Comparison of ENCODE assay signal across 28 mouse cellular contexts in the genomic region with DNA sequence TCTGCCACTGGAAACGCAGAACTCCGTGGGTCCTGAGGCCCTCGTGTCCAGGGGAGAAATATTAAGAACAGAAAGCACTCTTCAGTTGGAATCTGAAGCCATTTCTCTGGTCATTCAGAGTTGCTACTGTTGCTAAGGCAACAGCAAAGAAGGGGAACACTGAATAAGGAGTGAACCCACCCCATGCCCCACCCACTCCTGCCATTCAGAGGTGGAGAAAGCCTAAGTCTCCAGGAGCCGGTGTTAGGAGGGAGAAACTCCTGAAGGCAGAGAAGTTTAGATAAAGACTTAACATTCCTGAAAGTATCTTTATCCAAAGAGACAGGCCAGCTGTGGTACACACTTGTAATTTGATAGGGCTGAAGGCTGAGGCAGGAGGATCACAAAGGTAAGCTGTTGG. TPM values are rescaled to one million over a fixed set of nuclear protein-coding genes. Genes with fewer than 3 reads are reported as not detected.
DNase-seq lines count a peak whose midpoint lies in the region; ATAC-seq and TF ChIP-seq lines count a peak whose summit lies in the region.
"Had no signal": no experiment of that assay in that cellular context is flagged by ENCODE, and none has a peak within 500 bp of the region (broad histone marks: within the 10 kb centered on the region; RNA-seq: fewer than 3 reads in every experiment).

No protein-coding gene starts in this region.

- DNase-seq in forebrain, embryonic 11.5 days (ENCODE audit: low spot score) = no peak
- no peak for DNase-seq in forebrain, postnatal 0 days
- peak; percentile 84 for DNase-seq in ES-CJ7 (ENCODE audit: low read depth, low spot score)
- DNase-seq in WW6 (ENCODE audit: low read depth, low spot score) = peak; percentile 59
- DNase-seq in cerebellum, adult 11 months = no peak
- DNase-seq: adrenal gland, postnatal 10 days; cerebellum, adult 2 months; cerebellum, adult 9-11 months; cerebellum, postnatal 36 days; embryo, embryonic 11 days; gastrocnemius, postnatal 25 days; heart, adult 2 months; heart, postnatal 14 days; kidney, adult 2 months had no signal

- no peaks in the 10 kb centered on the region for H3K4me1 ChIP-seq in forebrain, embryonic 11.5 days (replicated peaks; ENCODE audit: control insufficient read depth, insufficient read depth, low read length)
- H3K4me1 ChIP-seq in forebrain, postnatal 0 days (ENCODE audit: insufficient read depth) = no peaks in the 10 kb centered on the region
- H3K4me1 ChIP-seq: heart, embryonic 13.5 days had no signal

- H3K4me3 ChIP-seq in forebrain, embryonic 11.5 days (ENCODE audit: low read depth, low read length) = no peak overlapping the region
- H3K4me3 ChIP-seq in forebrain, postnatal 0 days (ENCODE audit: low read depth, low read length) = no peak overlapping the region
- H3K4me3 ChIP-seq: embryonic facial prominence, embryonic 10.5 days; embryonic facial prominence, embryonic 13.5 days; erythroblast, embryonic 14.5 days; forebrain, embryonic 13.5 days; heart, adult 2 months; heart, embryonic 10.5 days; heart, embryonic 13.5 days; hindbrain, embryonic 12.5 days; hindbrain, embryonic 15.5 days had no signal

- no peak overlapping the region for H3K27ac ChIP-seq in forebrain, embryonic 11.5 days (ENCODE audit: low read depth, low read length)
- no peak overlapping the region for H3K27ac ChIP-seq in forebrain, postnatal 0 days (ENCODE audit: low read depth, low read length)
- H3K27ac ChIP-seq: embryonic facial prominence, embryonic 10.5 days; embryonic facial prominence, embryonic 13.5 days; forebrain, embryonic 13.5 days; heart, adult 2 months; heart, embryonic 10.5 days; heart, embryonic 13.5 days; hindbrain, embryonic 12.5 days; hindbrain, embryonic 15.5 days had no signal

- no peak overlapping the region for H3K9ac ChIP-seq in forebrain, embryonic 11.5 days (ENCODE audit: low read length)
- H3K9ac ChIP-seq in forebrain, postnatal 0 days = no peak overlapping the region
- H3K9ac ChIP-seq: embryonic facial prominence, embryonic 13.5 days; forebrain, embryonic 13.5 days; heart, embryonic 13.5 days; hindbrain, embryonic 12.5 days; hindbrain, embryonic 15.5 days had no signal

- H3K9me3 ChIP-seq in forebrain, embryonic 11.5 days (ENCODE audit: control insufficient read depth, low read length) = no peaks in the 10 kb centered on the region
- no peaks in the 10 kb centered on the region for H3K9me3 ChIP-seq in forebrain, postnatal 0 days (ENCODE audit: low read length)
- H3K9me3 ChIP-seq: embryonic facial prominence, embryonic 10.5 days; embryonic facial prominence, embryonic 13.5 days; forebrain, embryonic 13.5 days; G1E; heart, embryonic 10.5 days; heart, embryonic 13.5 days; hindbrain, embryonic 12.5 days; hindbrain, embryonic 15.5 days had no signal

- no peak for TF ChIP-seq CTCF in forebrain, postnatal 0 days (IDR thresholded peaks at IDR 0.05; ENCODE audit: low read depth)

- no peak for ATAC-seq in forebrain, embryonic 11.5 days (replicated peaks; ENCODE audit: low FRiP score)
- no peak for ATAC-seq in forebrain, postnatal 0 days
- no peak for ATAC-seq in granulocyte monocyte progenitor cell, adult 5-6 weeks (replicated peaks; ENCODE audit: poor library complexity, severe bottlenecking)
- ATAC-seq: forebrain, embryonic 13.5 days; forebrain, embryonic 16.5 days; intestine, postnatal 0 days; Patski had no signal

- 49% methylated on average over 4 of the region's 4 CpGs for WGBS in forebrain, embryonic 11.5 days
- WGBS in forebrain, postnatal 0 days = 34% methylated on average over 4 of the region's 4 CpGs

- no peaks in the 10 kb centered on the region for H3K27me3 ChIP-seq in forebrain, embryonic 11.5 days (ENCODE audit: control insufficient read depth, insufficient read depth, low read length)
- no peaks in the 10 kb centered on the region for H3K27me3 ChIP-seq in forebrain, postnatal 0 days (ENCODE audit: insufficient read depth, low read length)
- H3K27me3 ChIP-seq: forebrain, embryonic 13.5 days; hindbrain, embryonic 12.5 days; hindbrain, embryonic 15.5 days; Patski had no signal

- H3K4me2 ChIP-seq in forebrain, embryonic 11.5 days (ENCODE audit: low read depth, low read length, severe bottlenecking) = 0 out of 2 replicates have a peak overlapping the region, but pooled peaks have one; percentile 8
- no peak overlapping the region for H3K4me2 ChIP-seq in forebrain, postnatal 0 days (ENCODE audit: low read depth)
- H3K4me2 ChIP-seq: embryonic facial prominence, embryonic 13.5 days; forebrain, embryonic 13.5 days; heart, embryonic 13.5 days; hindbrain, embryonic 12.5 days; hindbrain, embryonic 15.5 days had no signal

- no peaks in the 10 kb centered on the region for H3K36me3 ChIP-seq in forebrain, embryonic 11.5 days (ENCODE audit: control insufficient read depth, insufficient read depth, low read length)
- no peaks in the 10 kb centered on the region for H3K36me3 ChIP-seq in forebrain, postnatal 0 days (ENCODE audit: insufficient read depth)
- H3K36me3 ChIP-seq: embryonic facial prominence, embryonic 10.5 days; embryonic facial prominence, embryonic 13.5 days; G1E; heart, embryonic 10.5 days; heart, embryonic 13.5 days; hindbrain, embryonic 12.5 days; hindbrain, embryonic 15.5 days had no signal

RNA-seq across cellular contexts. Expression of a gene that starts 6.2 kb away (rescaled TPM):
- 2.5 and 4.2 TPM in 2 replicates for polyA plus RNA-seq in forebrain, embryonic 11.5 days (2014; fragmentation: Nextera tagmentation; extraction: Ambion mirVana)
- total RNA-seq in forebrain, postnatal 0 days (2014; rRNA removed) = 8.7 and 9.7 TPM in 2 replicates
- 9.5 and 10.0 TPM in 2 replicates for polyA plus RNA-seq in forebrain, postnatal 0 days (2015; fragmentation: Nextera tagmentation; extraction: Ambion mirVana)
- not detected in 2 replicates for total RNA-seq in granulocyte monocyte progenitor cell, adult 5-6 weeks (2014; fragmentation: Nextera tagmentation)
- total RNA-seq in granulocyte monocyte progenitor cell, adult 5-6 weeks (2017) = not detected in 2 replicates
- total RNA-seq: hematopoietic stem cell, adult 5-6 weeks had no signal
- polyA plus RNA-seq: erythroblast, embryonic 14.5 days had no signal

RNA-seq across cellular contexts. Expression of a gene that starts 20.0 kb away (rescaled TPM):
- polyA plus RNA-seq in forebrain, embryonic 11.5 days (2014; fragmentation: Nextera tagmentation; extraction: Ambion mirVana) = 764 and 777 TPM in 2 replicates
- total RNA-seq in forebrain, postnatal 0 days (2014; rRNA removed) = 75.5 and 83.5 TPM in 2 replicates
- 100 and 102 TPM in 2 replicates for polyA plus RNA-seq in forebrain, postnatal 0 days (2015; fragmentation: Nextera tagmentation; extraction: Ambion mirVana)
- 103 and 134 TPM in 2 replicates for total RNA-seq in granulocyte monocyte progenitor cell, adult 5-6 weeks (2014; fragmentation: Nextera tagmentation)
- total RNA-seq in granulocyte monocyte progenitor cell, adult 5-6 weeks (2017) = 261 and 287 TPM in 2 replicates

Comparison
In these comparisons a context has a peak if more than half of its experiments do, and no peak if none do; other contexts are left out.
1. DNase-seq: peak in ES-CJ7 (single experiment) and WW6 (single experiment); none in forebrain, embryonic 11.5 days (single experiment), forebrain, postnatal 0 days (single experiment) and cerebellum, adult 11 months (single experiment).